Mouse (Mus musculus) CD4-positive, CD25-positive, alpha-beta regulatory T cell, adult 9 weeks (primary cell): Measurements from ENCODE around the gene Rmnd5b. TPM values are rescaled to one million over a fixed set of nuclear protein-coding genes. Genes with fewer than 3 reads are reported as not detected.

Experiments used
- polyA plus RNA-seq: library from polyadenylated mRNA; unstranded; fragments of 100-300 nt; shearing (Covaris generic); gene quantifications from one replicate; pipeline ENCODE4 v1.2.1, GENCODE M21; 2017

Gene Rmnd5b
- polyA plus RNA-seq = 105 TPM

DNA sequence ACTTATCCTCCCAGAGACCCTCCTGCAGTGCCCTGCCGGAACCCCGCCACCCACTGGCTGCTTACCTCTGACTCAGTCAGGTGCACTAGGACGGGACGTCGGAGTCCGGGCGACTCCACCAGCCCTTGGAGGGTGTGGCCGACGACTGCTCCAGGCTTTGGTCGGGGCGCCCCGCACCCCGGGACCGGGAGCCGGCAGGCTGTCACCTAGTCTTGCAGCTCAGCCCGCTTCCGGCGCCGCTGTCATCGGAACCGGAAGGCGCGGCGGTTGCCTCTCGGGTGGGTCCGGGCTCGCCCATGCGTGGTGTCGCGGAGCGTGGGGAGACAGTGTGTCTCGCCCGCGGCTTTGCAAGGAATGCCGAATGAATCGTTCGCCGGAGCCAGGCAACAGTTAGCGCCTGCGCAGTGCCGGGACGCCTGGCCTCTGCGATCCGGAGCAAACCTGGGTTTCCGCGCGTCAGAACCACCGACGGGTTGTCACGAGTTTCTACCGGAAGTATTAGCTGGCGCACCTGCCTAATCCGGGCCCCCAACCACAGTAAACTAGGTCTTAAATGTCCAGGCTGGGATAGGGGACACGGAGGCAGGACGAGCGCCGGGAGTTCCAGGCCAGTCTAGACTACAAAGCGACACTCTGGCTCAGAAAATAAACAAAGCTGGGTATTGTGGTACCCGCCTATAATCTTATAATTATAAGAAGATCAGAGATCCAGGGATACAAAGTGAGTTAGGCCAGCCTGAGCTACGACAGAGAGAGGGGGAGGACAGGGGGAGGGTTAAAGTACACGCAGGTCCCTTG is at the start of gene Rmnd5b:
Gene Rmnd5b (minus strand): TSS at position 372 of the 798 bp plus-strand sequence.

DNA sequence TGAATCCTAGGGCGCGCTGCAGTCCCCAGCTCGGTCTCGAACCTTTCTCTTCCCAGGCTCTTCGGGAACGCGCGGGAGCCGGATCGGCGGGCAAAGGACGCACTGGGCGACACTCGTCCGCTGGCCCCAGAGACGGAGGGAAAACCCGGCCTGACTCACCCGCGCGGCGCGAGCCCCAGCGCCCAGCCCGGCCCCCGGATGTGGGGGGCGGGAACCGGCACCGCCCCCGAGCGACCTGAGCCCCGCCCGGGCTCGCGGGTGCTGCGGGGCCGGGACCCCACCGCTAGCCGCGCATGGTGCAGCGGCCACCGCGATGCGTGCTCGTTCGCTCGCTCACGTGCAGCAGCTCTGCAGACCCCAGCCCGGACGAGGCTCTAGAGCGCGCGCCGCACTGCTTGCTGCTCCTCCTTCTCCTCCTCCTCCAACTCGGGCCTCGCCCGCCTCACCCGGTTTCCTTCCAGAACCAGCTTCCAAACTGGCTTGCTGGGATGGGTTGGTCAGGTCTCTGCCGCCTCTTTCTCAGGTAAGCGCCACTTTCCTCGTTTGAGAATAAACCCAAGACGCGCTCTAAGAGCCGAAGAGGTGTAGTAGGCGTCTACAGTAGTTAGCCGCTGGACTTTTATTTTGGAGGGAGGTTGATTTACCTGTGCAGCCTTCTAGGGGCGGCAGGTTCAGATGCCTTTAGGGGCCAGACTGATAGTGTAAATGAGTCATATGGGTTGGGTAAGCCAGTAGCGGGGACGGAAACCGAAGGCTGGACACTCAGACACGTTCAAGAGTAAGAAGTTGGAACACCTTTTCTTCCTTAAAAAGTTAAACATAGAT is 15.2 kb upstream of the Rmnd5b start, which contains the start of the genes N4bp3 and D930048N14Rik:
Gene N4bp3 (minus strand): TSS at position 152 of the 825 bp plus-strand sequence.
Gene D930048N14Rik (plus strand): TSS at position 264 of the 825 bp plus-strand sequence.

DNA sequence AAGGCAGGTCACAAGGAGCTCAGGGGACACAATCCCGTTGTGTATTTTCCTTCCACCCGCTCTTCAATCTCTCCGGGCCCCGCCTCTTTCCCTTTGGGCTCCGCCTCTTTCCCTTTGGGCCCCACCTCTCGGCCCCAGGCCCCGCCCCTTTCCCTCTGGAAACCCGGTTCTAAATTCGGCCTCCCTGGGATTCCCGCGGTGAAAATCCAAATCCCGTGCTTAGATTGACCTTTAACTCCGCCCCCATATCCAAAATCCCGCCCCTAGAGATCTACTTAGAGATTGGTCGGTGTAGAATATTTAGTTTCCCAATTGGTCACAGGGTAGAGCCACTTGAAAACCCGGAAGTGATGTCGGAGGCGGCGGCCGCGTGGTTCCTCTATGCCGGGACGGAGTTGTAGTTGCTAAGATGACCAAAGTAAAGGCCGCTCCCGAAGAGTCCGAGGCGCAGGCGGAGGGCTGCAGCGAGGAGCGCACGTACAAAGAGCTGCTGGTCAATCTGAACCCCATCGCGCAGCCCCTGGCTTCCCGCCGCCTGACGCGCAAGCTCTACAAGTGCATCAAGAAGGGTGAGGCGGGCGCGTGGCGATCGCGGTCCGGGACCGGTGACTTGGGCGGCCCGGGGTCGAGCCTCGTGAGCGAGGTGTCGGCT is 16.2 kb downstream of the Rmnd5b start, which contains the start of gene Nhp2:
Gene Nhp2 (plus strand): TSS at position 327 of the 652 bp plus-strand sequence.

DNA sequence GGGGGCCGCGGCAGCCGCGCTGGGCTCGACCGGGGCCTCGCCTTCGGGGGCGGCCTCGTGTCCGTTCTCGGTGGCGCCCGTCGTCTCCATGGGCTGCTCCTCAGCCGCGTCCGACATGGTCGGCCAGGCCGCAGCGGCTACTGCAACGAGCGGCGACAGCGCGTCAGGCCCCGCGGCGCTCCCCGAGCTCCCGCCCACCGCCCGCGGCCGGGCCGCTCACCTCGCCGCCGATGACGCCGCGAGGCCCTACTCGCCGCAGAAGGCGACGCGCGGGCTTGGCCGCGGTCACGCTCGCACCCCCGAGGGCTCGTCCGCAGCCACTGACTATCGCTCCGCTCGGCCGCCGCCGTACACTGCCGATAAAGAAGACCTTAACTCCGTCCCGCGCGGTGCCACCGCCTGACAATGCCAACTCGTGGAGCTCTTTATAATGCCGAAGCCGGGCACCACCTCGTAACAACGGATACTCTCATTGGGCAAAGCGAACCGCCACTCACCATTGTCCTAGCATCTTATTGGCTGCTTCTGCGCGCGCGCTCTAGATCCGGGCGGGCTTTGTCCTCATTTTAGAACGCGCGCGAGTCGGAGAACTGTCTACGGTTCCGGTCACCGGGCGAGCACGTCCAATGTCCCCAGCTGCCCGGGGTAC is 29.1 kb downstream of the Rmnd5b start, which contains the start of gene Hnrnpab:
Gene Hnrnpab (minus strand): TSS at position 401 of the 649 bp plus-strand sequence.

DNA sequence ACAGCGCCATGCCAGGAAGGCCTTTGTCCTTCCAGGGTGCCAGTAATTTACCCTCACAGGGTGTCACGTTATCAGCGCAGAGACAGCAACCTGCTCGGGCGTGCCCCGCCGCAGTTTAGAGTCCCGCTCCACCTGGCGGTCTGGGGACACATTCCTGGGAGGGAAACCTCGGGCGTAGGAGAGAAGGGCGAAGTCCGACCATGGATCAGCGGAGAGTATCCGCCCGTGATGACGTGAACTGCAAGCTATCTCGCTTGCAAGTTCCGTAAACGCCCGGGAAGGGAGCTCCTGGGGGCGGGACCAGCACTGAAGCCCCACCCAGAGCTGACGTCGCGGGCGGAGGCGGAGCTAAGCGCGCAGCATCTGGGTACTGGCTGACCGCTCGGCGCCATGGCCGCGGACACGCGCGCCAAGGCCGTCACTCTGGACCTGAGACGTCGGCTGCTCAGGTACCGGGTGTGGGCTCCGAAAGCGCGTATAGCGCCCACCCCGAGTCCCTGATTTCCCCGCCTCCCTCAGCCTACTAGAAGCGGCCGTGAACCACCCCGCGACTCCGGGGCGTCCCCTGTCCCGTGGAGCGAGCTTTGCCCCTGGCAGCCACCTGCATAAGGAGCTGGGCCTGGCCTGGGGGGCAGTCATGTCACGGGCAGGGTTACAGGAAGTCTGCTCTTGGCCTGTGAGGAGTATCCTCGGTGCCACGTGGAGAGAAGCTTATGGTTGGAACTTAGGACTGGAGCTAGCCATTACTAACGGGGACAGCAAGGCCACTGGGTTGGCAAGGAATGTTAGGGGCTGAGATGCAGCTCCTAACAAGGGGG is 51.1 kb downstream of the Rmnd5b start, which contains the start of gene Phykpl:
Gene Phykpl (plus strand): TSS at position 327 of the 818 bp plus-strand sequence.

Other genes with a start within 250 kb of the Rmnd5b start
- 25.8 TPM for gene Phykpl, start 51.1 kb downstream of the Rmnd5b start, polyA plus RNA-seq
- gene Hnrnpab, start 29.0 kb downstream of the Rmnd5b start, polyA plus RNA-seq = 17.0 TPM
- 136 TPM for gene Nhp2, start 16.2 kb downstream of the Rmnd5b start, polyA plus RNA-seq
- 8.6 TPM for gene N4bp3, start 14.9 kb upstream of the Rmnd5b start, polyA plus RNA-seq
- gene D930048N14Rik, start 15.1 kb upstream of the Rmnd5b start, polyA plus RNA-seq = 0.63 TPM
- 21.9 TPM for gene 0610009B22Rik, start 53.0 kb upstream of the Rmnd5b start, polyA plus RNA-seq
- gene Sec24a, start 127.7 kb upstream of the Rmnd5b start, polyA plus RNA-seq = 19.7 TPM
- gene Sar1b, start 127.8 kb upstream of the Rmnd5b start, polyA plus RNA-seq = 127 TPM
- gene Jade2, start 221.8 kb upstream of the Rmnd5b start, polyA plus RNA-seq = 8.5 TPM